Mouse (Mus musculus) megakaryocyte-erythroid progenitor cell, adult 5-6 weeks (primary cell): ENCODE measurements around the gene Nuf2. TPM values are rescaled to one million over a fixed set of nuclear protein-coding genes. Genes with fewer than 3 reads are reported as not detected.

Experiments
- ATAC-seq: replicated peaks from 2 replicates; pipeline ENCODE4 v1.8.0; 2016; ENCODE audit warnings: mild to moderate bottlenecking, inconsistent platforms; ENCODE audit not compliant: severe bottlenecking, poor library complexity, low FRiP score, low TSS enrichment
- total RNA-seq, 2 experiments: library from RNA; stranded (forward) in 1 of 2; stranded (reverse) in 1 of 2; fragments of 200-1000, 215-1000 nt in 1 of 2; fragments of >200 nt in 1 of 2; fragmentation: Nextera tagmentation in 1 of 2; gene quantifications; 2 replicates each; pipeline ENCODE4 v1.2.3; 2014 to 2017

Nuf2 gene
- total RNA-seq, 2 experiments from 2014 or later = 52.0 to 119 TPM

DNA sequence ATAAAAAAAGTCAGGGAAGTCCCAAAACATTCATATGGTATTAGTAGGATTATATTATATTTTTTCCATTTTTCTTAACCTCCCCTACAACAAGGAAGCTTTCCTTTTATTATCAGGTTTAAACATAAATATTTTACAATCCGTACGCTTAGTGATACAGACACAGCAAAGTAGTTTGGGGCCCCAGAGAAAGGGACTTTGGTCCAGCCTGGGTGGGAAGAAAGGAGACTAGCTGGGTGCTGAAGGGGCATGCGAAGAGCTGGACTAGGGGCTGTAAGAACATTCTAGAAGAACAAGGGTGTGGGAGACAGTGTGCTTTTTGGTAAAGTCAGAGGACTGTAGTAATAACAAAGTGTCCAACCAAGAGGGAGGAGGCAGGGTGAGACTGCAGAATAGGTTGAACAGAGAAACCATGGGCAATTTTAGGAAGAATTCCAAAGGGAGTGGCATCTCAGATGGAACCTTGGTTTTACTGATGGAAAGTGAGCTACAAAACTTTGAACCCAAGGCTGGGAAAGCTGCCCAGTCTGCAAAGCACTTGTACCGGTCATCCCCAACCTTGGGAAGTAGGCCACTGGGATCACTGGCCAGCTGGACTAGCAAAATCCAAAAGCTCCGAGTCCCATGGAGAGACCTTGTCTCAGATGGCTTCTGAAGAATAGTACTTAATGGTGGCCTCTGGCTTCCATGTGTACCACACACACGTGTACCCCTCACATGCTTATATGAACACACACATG lies 48.5 kb downstream of the Nuf2 start:
- no peak for ATAC-seq

DNA sequence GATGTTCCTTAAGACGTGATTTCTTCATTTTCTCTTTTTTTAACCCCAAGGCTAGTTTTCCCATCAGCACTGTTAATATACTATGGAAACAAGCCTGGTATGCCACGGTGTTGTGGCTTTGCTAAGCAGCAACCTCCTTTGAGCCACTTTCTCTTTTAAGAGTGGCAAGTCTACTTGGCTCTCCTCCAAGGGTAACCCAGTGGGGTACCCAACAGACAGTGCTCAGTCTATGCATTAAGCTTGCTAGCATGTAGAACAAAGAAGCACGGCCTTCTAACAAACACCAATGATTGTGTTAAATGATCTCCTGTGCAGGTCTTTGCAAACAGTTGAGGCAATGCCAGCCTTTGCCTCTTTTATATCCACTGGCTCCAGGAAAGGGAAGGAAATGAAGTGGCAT lies 60.1 kb downstream of the Nuf2 start:
- no peak for ATAC-seq

DNA sequence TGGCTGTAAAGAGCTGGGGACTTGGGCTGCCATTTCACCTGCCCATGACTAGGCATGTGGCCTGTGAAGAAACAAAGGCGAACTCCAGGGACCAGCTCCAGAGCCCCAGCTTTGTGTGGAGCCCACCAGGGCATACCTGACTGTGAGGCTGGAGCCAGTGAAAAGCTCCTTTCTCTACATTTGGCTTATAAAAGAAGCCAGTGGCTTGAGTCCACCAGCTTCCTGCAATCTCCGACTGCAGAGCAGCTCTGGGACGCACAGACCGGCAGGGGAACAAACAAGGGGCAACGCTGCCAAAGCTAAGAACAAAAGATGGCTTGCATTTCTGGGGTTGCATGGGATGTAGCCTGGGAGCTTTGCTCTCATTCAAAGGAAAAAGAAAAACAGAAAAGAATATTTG lies 63.5 kb downstream of the Nuf2 start:
- no peak for ATAC-seq

DNA sequence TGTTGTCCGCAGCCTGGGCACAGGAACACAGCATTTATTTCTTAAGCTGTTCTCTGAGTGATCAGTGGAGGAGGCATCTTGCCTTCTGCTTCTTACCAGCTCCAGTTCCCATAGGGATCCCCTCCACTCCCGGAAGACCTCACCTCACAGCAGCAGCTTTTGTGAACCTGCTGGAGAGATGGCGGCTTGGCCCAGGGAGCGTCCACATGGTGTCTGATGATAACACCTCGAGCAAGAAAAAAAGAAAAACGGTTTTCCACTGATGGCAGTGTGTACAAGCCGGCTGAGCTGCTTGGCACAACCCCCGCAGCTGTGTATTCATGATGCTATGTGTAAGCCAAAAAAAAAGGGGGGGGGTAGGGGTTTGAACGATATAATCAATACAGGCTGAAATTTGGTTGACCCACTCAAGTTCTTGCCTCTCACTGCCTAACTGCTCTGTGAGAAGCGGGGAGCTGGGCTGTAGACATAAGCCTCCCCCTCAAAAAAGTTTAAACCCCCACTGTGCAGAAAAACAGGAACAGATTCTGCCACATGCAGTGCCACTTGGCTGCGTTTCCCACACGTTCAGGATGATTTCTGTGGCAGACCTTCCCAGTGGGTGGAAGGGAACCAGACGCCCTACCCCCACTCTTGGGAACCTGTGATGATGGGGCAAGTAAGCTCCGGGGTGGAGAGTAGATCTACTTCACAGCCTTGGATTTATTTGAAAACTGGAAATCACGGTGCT lies 68.7 kb downstream of the Nuf2 start:
- no peak for ATAC-seq

DNA sequence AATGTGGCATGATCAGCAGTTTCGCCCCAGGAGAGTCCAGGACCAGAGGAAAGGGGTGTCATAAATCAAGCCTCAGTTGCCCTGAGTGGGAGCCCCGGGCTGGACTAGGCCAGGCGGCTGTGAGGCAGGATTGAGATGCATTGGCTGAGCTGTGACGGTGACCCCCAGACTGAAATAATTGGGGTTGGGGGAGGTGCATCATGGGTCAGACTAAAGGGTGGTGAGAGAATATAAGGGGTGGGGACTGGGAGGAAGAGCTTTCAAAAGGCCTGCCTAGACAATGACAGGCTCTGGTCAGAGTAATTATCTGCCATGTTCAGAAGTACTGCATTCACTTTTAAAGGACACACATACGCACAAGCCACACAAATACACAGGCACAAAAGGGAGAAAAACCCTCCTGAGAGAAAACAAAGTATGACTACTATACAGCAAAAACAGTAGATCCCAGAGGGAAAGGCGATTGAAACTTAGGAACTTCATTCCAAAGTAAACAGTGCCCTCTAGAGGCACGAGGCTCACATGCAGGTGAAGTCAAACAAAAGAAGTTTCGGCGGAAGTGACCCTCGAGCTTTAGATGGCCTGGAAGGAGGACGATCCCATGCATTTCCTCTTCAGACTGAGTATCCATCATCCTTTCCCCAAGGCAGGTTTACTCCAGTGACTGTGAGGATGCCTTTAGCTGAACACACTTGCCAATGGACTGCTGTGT lies 72.0 kb downstream of the Nuf2 start:
- peak; percentile 84 for ATAC-seq

Other genes starting within 250 kb of the Nuf2 start
- gene Rgs5, start 124.0 kb upstream of the Nuf2 start, total RNA-seq (2014; fragmentation: Nextera tagmentation) = not detected in 2 replicates
- not detected in 2 replicates for gene Rgs5, start 124.0 kb upstream of the Nuf2 start, total RNA-seq (2017)
- gene Rgs4, start 216.2 kb upstream of the Nuf2 start, total RNA-seq (2014; fragmentation: Nextera tagmentation) = not detected in 2 replicates
- gene Rgs4, start 216.2 kb upstream of the Nuf2 start, total RNA-seq (2017) = not detected in 2 replicates